Mouse (Mus musculus) lung, postnatal 36 days (tissue): ENCODE data around the gene Dnm3.
A peak's percentile ranks its signal among the peaks of the same experiment; 100 is the strongest.

ENCODE experiments used
- DNase-seq: peaks from one replicate; pipeline ENCODE4 v3.0.0; 2022; ENCODE audit warnings: mixed read lengths

The Dnm3 gene

GRCm38 (mm10) chr1:162240720-162241119 is 237.1 kb downstream of the Dnm3 start:
- no peak for DNase-seq

GRCm38 (mm10) chr1:162238646-162239045 is 239.2 kb downstream of the Dnm3 start:
- DNase-seq = no peak

- no peak for DNase-seq
Measured at GRCm38 (mm10) chr1:162236624-162237159, 241.1 kb downstream of the Dnm3 start.

GRCm38 (mm10) chr1:162225621-162226147 is 252.2 kb downstream of the Dnm3 start:
- DNase-seq = no peak

GRCm38 (mm10) chr1:162224817-162225605 is 252.8 kb downstream of the Dnm3 start:
- no peak for DNase-seq

- no peak for DNase-seq
Measured at GRCm38 (mm10) chr1:162224061-162224460, 253.8 kb downstream of the Dnm3 start.

- DNase-seq = no peak
Measured at GRCm38 (mm10) chr1:162223258-162223940, 254.4 kb downstream of the Dnm3 start.

GRCm38 (mm10) chr1:162222353-162222752 is 255.5 kb downstream of the Dnm3 start:
- DNase-seq = no peak

GRCm38 (mm10) chr1:162221801-162222301 is 256.0 kb downstream of the Dnm3 start:
- no peak for DNase-seq

GRCm38 (mm10) chr1:162220891-162221290 is 256.9 kb downstream of the Dnm3 start:
- no peak for DNase-seq

GRCm38 (mm10) chr1:162219781-162220180 is 258.1 kb downstream of the Dnm3 start:
- DNase-seq = no peak

GRCm38 (mm10) chr1:162218530-162219180 is 259.2 kb downstream of the Dnm3 start:
- no peak for DNase-seq

GRCm38 (mm10) chr1:162217340-162217974 is 260.4 kb downstream of the Dnm3 start:
- peak; percentile 68 for DNase-seq

- DNase-seq = no peak
Measured at GRCm38 (mm10) chr1:162216656-162217055, 261.2 kb downstream of the Dnm3 start.

GRCm38 (mm10) chr1:162215743-162216142 is 262.1 kb downstream of the Dnm3 start:
- DNase-seq = no peak

- no peak for DNase-seq
Measured at GRCm38 (mm10) chr1:162213066-162213465, 264.8 kb downstream of the Dnm3 start.

- DNase-seq = no peak
Measured at GRCm38 (mm10) chr1:162210529-162210928, 267.3 kb downstream of the Dnm3 start.

GRCm38 (mm10) chr1:162209487-162210149 is 268.2 kb downstream of the Dnm3 start:
- no peak for DNase-seq

- no peak for DNase-seq
Measured at GRCm38 (mm10) chr1:162209010-162209409, 268.8 kb downstream of the Dnm3 start.

GRCm38 (mm10) chr1:162207708-162208043 is 270.2 kb downstream of the Dnm3 start:
- DNase-seq = no peak

- peak; percentile 62 for DNase-seq
Measured at GRCm38 (mm10) chr1:162206998-162207707, 270.7 kb downstream of the Dnm3 start.
